Mouse (Mus musculus) gonadal fat pad, adult 2 months (tissue): ENCODE results near the gene Bmp2k. TPM values are rescaled to one million over a fixed set of nuclear protein-coding genes. Genes with fewer than 3 reads are reported as not detected.
"Not testable (repeated sequence)": the region's sequence is repeated elsewhere in the genome, so short reads cannot be mapped to it uniquely, and the experiment has no call there.

Experiments
- DNase-seq: peaks from one replicate; pipeline ENCODE4 v3.0.0-alpha.2; 2012; ENCODE audit warnings: low read depth
- polyA plus RNA-seq: library from polyadenylated mRNA; depleted of rRNA; stranded (reverse); fragments of >200 nt; gene quantifications from 2 replicates; pipeline ENCODE4 v1.2.3, GENCODE M21; 2012

Bmp2k gene
- polyA plus RNA-seq, 1 experiment = 11.7 TPM

DNA sequence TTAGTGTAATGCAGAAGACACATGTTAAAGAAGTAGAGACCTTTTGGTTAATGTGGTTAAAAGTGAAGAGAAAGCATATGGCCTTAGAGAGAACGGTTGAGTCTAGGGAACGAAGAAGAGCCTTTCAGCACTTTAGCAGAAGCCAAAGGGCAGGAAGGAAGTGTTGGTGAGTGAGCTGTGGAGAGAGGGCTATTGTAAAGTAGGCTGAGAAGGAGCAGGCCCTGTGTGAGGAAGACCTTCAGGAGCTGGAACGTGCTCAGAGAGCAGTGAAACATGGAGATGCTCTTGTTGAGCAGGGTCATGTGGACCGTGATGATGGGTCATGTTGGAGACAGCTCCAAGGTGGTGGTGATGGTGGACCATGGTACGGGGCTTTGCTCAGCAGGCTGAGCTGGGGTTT, 4.8 kb downstream of the Bmp2k start:
- DNase-seq = no peak

DNA sequence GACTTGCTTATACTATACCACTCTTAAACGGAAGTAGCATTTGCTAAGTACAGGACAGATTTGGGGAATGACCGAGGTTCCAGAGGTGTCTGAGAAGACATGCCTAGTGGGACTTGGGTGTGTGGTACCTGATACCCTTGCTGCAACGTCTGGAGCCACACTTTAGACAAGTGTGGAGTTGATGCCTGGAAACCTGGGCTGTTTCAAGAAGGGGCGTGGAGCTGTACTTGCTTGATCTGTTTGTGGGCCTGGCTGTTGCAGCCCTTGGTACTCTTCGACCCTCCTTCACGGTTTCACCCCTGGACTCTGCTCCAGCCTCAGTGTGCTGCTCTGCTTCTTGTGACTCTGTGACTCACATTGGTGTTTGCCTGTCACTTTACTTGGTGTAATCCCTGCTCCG, 5.4 kb downstream of the Bmp2k start:
- no peak for DNase-seq

DNA sequence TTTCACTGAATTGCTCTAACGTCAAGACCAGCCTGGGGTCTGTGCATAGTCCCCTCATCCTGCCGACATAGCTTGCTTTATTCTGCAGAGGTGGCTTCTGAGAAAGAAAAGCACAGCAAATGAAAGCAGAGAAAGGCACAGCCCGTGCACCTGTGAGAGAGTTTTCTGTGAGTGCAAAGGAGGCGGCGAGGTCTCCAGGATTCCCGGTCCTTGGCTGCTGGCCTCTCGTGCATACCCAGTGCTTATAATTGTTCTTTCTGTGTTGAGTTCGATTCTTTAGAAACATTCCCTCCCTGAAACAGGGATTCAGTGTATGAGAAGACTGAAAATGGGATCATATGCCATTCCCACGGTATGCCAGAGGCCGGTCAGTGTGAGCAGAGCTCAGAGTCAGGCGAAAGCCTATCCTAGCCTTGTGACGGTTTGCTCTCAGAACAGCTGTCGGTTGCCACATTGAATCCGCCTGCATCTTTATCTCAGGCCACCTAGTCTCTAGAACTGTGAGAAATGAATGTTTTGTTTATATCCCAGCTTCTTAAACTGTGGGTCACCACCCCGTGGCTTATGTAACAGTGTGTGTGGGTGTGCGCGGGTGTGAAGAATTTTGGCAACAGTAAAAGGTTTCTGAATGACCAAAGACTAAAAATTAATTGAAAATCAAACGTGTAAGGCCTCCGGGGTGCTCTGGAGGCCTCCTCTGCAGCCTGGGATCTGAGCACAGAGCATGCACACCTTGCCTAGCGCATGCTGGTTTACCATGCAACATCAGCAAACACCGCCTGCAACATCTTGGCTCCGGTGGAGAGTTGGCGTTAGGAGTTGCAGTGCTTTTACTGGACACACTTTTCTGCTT, 6.9 kb downstream of the Bmp2k start:
- DNase-seq = no peak

DNA sequence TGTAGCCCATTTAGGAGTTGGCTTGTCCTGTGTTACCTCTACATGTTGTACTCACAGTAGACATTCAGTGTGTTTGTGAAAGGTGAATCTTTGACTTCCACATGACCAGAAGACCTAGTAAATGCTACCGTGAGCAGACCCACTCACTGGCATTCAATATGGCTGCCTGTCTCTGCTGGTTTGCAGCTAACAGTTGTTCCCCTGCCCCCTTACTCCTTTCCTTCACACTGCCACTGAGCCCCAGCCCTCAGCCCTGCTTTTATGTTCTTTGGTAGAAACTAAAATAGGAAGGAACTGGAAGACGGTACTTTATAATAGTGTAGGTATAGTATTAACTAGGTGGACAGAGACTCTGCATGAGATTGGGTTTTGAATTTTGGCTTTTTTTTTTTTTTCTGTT, 8.4 kb downstream of the Bmp2k start:
- DNase-seq = no peak

DNA sequence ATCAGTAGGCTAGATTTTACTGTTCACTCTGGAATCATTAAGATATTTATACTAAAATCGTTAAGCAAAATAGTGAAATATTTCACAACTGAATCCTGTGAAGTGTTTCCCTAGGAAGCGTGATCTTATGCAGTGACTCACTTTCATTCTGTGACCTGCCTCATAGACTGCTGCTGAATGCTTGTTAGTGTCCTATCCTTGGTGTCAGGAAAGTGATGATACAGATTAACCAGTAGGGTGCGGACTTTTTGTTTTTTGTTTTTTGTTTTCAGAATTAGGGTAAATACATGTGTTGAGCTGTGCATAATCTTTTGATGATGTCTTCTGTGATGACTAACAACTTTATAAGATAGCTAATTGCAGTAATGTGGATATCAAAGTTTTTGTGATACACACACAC, 9.4 kb downstream of the Bmp2k start:
- no peak for DNase-seq

DNA sequence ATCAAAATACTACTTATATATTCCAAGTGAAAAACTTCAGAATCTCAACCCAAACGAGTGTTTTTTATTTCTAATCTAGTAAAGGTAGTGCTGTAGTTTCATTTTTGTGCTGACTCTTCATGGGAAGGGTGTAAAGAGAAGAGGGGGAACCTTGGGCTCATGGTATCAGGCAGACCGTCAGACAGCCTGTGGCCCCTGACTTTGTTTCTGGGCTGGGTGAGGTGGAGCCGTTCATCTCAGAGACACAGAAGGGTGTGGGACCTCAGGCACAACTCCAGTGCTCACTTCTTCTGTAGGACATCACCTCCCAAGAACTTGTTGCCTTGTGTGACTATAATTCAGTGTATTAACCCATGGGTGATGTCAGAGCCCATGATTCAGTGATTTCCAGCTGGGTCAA, 10.0 kb downstream of the Bmp2k start:
- DNase-seq = no peak

DNA sequence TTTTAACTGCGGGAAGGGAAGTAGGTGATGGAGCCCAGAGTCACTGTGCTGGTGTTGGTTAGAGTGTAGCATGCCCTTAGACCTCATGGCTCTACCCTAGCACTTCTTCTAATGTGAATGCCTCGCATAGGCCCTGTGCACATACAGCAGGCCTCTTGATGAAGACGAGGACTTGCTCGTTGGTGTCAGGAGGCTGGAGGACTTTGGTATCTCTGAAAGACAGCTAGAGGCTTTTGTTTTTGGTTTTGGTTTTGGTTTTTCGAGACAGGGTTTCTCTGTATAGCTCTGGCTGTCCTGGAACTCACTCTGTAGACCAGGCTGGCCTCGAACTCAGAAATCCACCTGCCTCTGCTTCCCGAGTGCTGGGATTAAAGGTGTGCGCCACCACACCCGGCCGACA, 11.7 kb downstream of the Bmp2k start:
- DNase-seq = not testable (repeated sequence)

DNA sequence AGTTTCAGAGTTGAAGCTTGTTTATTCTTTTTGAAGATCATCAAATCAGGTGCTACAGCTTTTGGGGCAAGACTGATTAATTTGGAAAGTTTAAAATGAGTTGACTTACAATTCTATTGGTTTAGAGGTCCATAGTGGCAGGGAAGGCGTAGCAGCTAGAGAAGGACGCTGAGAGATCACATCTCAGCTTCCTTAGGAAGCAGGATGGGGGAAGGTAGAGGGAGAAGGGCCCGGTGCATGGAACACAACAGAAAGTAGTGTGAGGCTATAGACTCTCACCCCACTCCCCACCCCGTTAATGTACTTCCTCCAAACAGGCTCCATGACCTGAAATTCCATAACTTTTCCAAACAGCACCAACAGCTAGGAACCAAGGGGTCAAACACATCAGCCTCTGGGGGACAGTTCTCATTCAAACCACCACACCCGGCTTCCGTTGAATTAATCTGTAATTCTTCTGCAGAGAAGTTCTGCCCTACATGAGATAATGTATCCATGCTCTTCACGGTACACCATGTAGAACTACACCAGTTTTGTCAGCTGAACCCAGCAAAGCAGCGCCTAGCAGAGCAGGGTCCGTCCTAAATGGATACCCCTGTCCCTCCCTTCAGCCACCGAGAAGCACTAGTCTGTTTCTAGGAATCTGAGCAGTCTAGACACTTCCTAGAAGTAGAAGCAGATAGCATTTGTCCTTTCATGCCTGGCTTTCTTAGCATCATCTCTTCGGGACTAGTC, 12.3 kb downstream of the Bmp2k start:
- no peak for DNase-seq

DNA sequence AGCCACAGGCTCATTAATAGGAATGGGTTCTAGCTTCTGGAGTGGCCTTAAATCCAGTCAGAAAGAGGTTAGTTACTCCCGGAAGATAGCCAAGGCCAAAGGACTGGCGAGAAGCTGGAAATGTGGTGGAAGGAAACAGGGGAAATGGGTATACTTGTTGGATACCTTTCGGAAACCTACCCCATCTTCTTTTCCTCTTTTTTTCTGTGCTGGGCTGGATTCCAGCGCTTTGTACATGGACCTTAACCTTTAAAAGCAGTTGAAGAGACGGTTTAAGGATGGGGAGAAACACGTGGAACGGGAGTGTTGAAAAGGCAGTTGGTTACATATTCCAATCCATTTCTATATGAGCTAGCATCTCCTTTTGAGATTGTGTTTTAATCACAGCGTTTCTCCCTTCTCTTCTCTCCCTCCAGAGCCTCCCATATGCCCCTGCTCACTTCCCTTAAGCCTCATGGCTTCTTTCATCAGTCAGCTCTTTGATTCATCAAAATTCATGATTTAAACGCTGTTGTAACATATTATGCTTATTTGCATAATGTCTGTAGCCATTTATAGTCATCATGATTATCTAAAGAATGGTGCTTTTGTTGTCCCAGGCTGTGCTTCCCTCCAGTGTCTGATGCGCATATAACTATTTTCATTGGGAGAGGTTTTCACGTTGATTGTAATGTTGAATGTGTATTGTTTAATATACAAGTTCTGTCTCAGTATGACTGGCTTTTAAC, 18.5 kb downstream of the Bmp2k start:
- no peak for DNase-seq

DNA sequence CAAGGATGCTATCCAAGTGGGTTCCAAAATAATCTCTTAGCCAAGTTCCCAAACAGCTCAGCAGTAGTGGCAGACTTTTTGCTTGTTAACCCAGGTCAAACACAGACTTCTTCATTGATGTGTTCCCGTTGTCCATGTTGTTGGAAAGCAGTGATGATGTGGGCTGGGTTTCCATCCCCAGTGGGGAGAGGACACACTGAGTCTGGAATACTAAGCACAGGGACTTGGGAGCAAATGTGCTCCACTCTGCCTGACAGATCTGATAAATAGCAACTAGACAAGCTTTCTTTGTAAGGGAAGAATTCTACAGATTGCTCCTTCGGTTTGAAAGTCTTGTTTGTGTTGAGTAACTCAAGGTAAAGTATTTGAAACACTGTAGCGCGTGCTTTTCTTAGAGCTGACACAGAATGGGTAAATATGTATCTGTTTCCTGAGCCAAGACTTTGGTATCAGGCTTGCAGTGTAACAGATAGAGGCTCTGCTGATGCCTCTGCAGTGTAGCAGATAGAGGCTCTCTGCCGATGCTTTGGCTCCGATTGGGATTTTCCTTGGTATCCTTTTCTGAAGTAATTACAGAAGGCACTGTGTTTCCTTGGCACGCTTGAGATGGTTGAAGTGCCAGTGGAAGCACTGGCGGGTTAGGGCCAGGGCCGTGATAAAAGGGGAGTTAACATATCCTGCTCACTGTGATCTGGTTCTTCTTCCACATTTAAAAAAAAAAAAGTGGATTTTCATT, 19.5 kb downstream of the Bmp2k start:
- DNase-seq = no peak

DNA sequence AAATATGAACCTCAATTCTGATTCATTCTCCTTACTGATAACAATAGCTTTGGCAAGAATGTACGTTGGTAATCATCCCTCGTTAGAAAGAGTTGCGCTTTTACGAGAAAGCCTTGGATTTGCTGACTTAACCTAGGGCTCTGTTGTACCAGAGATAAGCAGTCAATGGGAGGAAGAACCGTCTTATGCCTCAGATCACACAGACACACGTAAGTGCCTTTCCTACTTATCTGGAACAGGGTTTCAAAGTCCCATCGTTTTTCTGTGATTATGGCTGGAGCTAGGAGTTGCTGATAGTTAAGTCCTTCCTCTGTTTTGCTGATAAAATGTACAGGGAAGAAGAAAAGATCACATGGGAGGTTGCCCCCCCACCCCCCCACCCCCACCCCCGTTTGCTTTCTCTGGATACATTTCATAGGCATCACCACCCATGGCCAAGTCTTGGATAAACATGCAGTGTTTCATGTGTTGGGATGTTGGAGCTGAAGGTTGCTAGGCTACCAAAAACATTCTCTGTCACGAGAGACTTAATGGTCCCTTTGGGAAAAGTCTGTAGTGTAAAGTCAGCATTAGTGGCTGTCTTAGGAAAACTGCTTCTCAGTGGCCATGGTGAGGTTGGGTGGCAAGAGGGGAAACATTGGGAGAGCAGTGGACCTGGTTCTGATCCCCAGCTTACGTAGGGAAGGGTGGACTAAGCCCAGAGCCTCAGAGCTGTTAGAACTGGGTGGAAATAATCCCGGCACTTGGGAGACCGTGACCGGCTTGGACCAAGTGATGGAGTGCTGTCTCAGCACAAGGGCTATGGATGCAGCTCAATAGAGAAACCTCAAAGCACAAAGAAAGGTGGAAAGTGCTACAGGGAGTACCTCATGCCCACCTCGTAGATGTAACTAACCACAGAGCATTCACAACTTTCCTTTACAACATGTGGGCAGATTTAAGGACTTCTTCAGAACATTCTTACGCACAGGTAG, 25.1 kb downstream of the Bmp2k start:
- DNase-seq = no peak

DNA sequence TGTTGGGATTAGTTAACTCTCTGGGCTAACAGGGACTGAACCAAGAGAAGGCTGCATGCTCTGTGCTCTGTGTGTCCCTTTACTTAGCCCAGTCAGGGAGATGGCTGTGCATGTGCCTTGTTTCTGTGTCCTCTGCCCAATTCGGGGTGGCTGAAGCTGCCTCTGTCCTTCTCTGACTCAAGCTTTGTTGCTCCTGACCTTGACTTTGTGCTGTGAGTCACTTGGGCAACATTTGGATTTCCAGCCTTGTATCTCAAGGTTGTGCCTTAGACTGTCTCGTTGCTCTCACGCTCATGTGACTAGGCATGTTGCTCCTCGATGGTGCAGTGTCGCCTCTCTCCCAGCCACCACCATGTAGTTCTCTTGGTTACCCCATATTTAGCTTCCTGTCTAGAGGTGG, 27.3 kb downstream of the Bmp2k start:
- no peak for DNase-seq

DNA sequence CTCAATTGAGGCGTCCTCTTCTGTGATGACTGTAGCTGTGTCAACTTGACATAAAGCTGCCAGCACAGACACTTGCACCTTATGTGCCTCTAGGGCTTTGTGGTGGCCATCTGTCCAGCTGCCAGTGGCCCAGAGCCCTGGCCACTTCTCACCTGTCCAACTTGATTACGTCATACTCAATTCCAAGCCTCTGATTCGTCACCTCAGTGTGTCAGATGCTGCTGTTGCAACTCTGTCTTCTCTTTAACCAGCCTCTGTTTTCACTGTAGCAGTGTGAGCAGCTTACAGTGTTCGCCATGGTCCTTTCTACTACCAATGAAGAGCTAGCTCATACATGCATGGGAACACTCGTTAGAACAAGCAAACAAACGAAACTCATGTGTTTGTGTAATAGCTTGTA, 28.2 kb downstream of the Bmp2k start:
- peak; percentile 23 for DNase-seq

DNA sequence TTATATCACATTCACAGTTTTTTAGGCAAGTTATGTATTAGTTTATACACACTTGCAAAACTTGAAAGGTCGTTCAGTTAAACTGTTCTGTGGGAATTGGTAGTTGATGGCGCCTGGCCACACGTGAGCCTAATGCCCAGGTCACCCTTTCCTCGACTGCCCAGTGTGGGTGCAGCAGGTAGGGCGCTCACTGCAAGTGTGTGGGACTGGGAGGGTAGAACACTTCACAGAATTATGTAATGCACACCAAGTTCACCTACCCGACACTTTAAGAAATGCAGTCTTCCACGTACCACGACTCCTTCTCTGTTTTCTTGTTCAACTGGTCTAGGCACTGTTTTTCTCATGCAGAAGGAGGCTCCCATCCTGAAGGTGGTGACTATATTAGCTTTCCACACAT, 30.5 kb downstream of the Bmp2k start:
- no peak for DNase-seq

DNA sequence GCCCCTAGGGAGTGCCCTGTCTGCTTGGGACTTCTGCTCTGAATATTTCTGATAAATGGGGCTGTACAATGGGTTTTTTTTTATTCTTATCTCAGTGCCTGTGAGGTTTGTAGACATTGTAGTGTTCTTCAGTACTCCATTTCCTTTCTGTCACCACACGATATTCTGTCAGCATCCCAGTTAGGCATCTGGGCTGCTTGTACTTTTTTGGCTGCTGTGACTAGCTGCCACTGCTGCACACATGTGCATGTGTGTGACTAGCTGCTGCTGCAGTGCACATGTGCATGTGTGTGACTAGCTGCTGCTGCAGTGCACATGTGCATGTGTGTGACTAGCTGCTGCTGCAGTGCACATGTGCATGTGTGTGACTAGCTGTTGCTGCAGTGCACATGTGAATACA, 31.4 kb downstream of the Bmp2k start:
- DNase-seq = not testable (repeated sequence)

DNA sequence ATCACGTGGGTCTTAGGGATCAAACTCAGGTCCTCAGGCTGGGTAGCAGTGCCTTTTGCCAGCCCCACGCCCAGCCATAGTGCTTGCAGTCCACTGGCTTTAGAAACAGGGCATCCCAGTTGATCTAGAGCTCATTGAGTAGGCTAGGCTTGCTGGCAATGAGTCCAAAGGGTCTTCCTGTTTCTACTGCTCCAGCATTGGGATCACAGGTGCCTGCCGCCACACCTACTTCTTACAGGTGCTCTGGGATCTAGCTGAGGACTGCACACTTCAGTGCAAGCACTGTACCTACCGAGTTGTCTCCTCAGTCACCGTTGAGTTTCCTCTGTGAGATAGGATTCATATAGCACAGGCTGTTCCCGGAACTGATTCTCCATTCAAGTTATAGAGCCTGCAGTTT, 34.3 kb downstream of the Bmp2k start:
- DNase-seq = no peak

DNA sequence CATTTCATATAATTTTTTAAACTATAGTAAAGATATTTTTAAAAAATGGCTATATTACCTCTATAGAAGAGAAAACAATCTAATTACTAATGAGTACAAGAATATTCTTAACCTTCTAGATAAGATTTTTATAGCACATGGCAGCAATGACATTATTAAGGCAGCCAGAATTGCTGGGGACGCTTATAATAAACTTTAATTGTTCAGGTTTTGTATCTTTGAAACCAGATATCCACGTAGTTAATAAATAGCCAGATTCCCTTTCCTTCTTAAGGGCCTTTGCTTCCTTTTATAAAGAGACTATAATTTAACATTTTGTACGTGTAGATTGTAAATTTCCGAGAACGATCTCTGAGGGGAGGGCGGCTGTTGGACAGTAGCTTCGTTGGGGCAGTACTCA, 47.8 kb downstream of the Bmp2k start:
- no peak for DNase-seq

DNA sequence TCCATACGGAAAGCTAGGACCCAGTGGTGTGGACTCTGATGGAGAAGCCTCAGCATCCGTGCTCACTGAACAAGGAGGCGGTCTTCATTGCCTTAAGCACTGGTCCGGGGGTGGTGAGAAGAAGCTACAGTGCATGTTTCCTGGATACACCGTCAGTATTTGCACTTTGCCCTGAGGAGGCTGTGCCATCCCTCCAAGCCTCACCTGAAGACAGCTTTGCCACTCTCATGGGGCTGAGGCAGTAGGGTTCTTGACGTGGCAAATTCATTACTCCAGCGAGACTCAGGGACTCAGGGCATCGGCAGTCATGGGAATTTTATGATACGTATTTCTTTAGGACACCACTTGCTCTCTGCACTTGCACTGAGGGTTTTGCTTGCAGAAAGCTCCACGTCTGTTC, 49.2 kb downstream of the Bmp2k start:
- no peak for DNase-seq

DNA sequence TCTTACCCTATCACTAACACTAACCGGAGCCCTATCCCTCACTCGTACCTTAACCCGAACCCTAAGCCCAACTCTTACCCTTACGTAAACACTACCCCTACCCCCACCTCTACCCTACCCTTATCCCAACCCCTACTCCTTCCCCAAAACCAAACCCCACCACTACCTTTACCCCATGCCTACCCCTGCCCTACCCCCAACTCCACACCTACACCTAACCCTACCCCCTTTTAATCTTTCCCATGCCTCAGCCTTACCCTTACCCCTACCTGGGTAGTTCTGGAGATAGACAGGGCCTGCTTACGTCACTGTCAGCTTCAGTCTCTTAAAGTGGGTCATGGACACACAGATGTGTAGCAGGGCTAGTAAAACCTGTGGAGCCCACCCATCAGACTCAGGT, 51.4 kb downstream of the Bmp2k start:
- no peak for DNase-seq

DNA sequence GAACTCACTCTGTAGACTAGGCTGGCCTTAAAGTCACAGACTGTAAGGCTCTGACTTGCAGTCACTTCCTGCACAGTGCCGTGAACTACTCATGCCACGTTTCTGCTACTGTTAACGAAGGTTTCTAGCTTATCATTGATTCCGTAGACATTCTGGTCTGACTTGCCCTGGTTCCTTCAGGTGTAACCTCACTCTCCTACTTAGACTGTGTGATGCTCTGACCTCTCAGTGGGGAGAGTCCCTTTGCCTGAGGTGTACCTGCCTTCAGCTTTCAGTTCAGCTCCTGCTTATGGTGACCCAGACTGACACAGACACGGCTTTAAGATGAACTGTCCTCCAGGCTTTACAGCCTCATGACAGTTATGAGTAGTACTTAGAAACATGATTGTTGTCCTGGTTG, 56.7 kb downstream of the Bmp2k start:
- DNase-seq = no peak

DNA sequence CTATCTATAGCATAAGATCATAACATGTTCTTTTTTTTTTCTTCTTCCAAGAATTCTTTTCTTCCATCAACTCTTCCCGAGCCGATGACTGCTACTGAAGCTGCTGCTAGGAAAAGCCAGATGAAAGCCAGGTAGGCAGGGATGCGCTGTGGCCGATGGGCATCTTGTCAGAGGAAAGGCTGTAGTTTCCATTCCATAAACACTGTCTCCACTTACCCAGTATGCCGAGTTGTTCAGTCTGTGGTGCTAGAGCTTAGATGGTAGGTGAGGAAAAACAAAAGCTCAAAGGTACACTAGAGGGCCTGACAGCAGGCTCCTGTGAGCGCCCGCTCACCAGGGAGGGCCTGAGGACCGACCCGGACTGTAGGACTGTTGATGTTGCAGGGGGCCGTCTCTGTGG, 57.3 kb downstream of the Bmp2k start:
- no peak for DNase-seq
